Mouse (Mus musculus): ENCODE results near the gene Dact1.

GRCm38 (mm10) chr12:71310068-71310931 lies 616 bp downstream of the Dact1 start:
- TF ChIP-seq POLR2A (IDR thresholded peaks at IDR 0.05; ENCODE audit: low read depth, low read length), result no peak
- TF ChIP-seq CTCF (IDR thresholded peaks at IDR 0.05; ENCODE audit: extremely low read depth, insufficient read length, insufficient replicate concordance, low read depth, low read length), result no peak

Measured in small intestine, adult 2 months (tissue).